Mouse (Mus musculus) G1E-ER4 (cell line): ENCODE results near the gene Baz2b. TPM values are rescaled to one million over a fixed set of nuclear protein-coding genes. Genes with fewer than 3 reads are reported as not detected.

Source experiments
- GATA1 ChIP-seq: IDR thresholded peaks from one replicate; pipeline ENCODE4 v1.8.0; 2012; ENCODE audit warnings: low read length, inconsistent platforms
- polyA plus RNA-seq: library from polyadenylated mRNA; stranded (reverse); fragments of >175 nt; gene quantifications from 2 replicates; pipeline ENCODE4 v1.2.3, GENCODE M21; 2012

Baz2b gene
- polyA plus RNA-seq, 1 experiment, result 16.4 TPM

DNA sequence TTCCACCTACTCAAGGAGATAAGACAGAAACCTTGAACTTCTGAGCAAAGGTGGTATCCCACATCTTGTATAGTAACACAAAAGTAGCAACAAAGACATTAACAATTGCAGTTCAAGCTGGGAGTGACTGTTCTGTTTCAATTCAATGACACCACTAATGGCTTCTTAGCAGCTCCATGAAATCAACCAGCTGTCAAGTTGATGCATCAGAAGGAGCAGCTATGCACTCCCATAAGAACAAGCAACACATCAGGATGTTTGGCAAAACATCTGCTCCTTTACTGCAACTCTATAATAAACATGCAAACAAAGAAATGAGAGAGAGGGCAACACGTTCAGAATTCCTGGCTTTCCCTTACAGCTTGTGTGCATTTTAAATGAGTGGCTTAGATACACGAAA, 87.5 kb downstream of the Baz2b start:
- no peak for TF ChIP-seq GATA1

DNA sequence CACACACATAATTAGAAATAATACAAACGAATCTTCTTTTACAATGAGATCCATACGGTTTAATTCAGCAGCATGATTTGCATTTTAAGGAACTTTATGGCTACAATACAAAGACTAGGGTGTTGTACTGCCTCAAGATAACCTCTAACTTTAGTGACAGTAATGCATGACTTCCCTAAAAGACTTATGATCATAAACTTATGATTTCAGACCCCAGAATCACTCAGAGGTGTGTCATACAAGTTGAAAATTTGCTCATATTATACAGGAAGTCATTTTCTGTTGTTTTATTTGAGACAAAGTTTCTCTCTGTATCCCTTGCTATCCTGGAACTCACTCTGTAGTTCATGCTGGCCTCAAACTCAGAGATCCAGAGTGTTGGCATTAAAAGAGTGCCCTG, 89.0 kb downstream of the Baz2b start:
- TF ChIP-seq GATA1, result no peak

DNA sequence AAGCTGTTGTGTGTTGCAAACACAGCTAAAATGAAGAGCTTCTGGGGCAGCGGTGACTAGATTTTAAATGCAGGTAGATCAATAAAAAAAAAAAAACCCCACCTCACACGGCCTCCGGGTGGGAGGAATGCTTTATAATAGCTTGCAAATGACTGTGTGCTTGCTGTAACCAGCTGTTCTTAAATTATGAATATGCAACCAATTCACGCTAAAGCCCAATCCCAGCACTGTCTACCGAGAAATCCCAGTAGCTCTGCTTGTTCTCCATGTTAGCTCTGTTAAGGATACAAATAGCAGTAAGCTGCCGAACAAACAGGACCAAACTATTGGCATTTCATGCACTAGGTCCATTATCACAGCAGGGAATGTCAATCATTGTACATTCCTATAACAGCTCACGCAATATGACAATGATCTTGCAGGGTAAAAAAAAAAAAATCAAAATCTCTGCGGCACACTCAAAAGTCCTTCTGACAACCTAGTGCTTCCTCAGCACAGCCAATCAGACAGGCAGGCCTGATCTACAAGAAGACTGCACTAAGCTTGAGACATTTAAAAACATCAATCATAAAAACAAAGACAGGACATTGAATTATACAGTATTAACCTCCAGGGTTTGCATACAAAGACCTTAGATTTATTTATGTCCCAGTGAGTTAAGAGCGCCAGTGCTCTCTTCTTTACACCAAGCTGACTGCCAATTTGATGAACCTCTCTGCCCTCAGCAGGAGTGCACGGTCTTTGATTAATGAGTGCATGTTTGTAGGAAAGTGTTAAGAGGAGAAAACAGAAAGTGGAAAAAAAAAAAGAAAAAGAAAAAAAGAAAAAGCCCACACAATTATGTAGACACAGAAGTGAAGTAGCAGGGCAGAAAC, 90.7 kb downstream of the Baz2b start:
- no peak for TF ChIP-seq GATA1

DNA sequence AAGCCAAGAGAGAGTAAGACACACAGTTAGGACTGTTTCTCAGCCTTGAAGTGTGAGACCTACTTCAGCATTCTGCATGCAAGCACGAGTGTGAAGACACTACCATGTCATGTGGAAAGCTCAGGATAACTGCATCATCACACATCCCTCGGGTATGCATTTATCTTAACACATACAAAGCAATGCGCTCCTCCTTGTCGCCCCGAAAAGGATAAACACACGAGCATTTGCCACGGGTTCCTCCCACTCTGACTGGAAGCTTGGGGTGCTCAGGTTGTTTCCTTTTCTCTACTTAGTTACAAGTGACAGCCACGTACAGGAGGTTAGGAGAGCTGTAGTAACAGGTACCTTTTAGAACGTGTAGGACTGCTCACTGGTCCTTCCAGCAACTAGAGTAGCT, 91.8 kb downstream of the Baz2b start:
- TF ChIP-seq GATA1, result no peak

DNA sequence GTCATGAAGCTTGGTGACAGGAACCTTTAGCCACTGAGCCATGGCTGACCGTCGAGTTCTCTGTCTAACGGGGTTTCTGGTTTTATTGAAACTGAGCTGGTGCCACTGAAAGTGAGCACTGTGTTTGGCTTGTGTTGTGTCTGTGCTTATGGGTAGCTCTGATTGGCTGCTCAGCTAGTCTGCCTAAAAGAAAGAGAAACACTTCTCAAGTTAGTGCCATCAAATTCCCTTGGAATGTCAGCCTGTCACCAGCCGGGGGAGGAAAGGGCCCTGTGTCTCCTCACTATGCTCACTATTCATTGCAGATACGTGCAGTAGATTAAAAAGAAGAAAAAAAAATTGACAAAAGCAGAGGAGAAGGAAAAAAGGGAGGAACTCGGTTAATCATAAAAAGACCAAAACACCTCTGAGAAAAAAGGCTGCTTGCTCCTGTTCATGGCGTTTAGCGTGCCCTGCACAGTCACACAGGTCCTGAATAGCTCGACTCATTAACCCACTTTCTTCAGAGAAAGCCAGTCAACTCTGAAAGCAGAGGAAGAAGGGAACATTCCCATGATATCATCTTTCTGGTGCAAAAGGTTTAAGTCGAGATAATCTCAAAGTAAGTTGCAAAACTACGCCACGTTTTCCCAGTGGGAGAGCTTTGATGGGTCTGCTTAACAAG, 93.6 kb downstream of the Baz2b start:
- TF ChIP-seq GATA1, result no peak

DNA sequence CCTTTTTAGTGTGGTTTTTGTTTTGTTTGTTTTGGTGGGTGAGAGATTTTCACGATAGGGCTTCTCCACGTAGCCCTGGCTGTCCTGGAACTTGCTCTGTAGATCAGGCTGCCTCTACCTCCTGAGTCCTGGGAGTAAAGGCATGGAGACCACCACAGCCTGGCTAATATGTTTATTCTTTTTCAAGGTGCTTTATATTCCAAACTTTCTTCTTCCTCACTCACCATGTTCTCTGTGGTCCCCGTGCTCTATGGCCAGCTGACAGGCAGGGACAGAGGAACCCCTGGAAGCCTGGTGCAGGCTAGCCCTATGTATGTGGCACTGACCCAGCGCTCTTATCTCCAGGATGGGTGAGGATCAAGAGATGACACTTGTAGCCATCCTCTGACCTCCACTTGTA, 94.7 kb downstream of the Baz2b start:
- TF ChIP-seq GATA1, result no peak

DNA sequence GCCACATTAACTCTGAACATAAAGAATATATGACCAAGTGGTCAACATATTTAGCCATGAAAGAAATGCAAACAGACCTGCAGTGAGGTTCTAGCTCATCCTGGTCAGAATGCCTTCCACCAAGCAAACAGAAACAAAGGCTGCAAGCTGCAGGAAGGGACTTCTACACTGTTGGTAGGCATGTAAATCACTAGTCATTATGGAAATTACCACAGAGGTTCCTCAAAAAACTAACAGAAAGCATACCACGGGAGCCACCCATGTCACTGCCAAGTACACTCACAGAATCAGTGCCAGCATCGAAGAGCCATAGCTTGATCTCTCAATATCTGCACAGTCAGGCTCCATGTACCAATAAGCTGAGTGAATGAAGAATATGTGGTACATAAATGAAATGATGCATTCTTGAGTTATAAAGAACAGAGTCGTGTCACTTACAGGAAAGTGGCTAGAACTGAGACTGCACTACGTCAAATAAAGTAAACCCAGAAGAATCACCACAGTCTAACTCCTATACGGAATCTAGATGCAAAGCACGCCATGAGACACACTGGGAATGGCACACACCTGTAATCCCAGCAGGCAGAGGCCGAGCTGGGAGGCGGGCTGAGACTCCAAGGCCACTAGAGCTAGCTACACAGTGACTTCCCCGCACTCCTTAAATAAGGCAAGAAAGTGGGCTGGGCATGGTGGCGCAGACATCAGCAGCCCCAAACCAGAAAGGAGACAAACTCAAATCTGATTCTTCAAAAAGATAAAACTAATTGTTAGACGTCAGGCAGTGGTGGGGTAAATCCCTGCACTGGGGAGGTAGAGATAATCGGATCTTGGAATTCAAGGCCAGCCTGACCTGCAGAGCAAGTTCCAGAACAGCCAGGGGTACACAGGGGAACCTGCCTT, 95.7 kb downstream of the Baz2b start:
- no peak for TF ChIP-seq GATA1

DNA sequence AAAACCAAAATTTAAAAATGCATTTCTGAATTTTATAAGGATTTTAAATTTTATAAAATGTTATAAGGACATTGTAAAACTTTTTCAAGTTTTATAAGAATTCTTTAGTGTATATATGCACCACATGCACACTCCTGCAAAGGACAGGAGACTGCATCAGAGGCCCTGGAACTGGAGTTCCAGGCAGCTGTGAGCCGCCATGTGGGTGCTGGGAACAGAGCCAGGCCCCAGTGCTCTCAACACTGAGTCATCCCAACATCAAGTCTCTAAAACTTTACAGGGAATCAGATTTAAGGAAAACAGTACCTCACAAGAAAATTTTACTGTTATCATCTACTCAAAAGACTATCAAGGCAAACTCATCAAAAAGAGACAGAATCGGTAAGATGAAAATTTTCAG, 97.5 kb downstream of the Baz2b start:
- TF ChIP-seq GATA1, result no peak

DNA sequence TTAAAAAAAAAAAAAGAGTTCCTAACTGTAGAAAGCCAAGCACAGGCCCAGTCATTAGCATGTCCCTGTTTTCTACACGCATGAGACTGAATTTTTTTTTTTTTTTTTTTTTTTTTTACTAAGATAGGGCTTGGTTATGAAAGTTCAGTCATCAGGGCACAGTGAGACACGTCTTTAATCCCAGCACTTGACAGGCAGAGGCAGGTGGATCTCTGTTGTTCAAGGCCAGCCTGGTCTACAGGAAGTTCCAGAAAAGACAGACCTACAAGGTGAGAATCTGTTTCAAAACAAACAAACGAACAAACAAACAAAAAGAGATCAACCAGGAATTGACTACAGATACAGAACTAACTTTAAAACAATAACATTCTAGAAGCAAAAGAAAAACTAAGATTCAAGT, 100.6 kb downstream of the Baz2b start:
- no peak for TF ChIP-seq GATA1

DNA sequence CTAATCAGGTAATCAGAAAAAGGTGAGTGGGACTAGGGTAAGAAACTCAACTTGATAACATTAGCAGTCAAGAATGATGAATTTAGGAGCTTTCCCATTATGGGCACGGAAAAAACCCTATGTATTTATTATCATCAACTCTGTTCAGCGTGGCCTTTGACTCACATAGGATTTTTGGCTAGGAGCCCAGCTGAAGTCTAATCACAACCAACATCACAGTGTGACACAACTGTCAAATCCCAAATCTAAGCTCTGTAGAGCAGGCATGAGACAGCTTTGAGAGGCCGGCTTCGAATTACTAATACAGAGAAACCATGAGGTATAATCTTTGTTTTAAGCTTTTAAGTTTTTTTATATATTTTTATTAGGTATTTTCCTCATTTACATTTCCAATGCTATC, 113.0 kb downstream of the Baz2b start:
- no peak for TF ChIP-seq GATA1

DNA sequence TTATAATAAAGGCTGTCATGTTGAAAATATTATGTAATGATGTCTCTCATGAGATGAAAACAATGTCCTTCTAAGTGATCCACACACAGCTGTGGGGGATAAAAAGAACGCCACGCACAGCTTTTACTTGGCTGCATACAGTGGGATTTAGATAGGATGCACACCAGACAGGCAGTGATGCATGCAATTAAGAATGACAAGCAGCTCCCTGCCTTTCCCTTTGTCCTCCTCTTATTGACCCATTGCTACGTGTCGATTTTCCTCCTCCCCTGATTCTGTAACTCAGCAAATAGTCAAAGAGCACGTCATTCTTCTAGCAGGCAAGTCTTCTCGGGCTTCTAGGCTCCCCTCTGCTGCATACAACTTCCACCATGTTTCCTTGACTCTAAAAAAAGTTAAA, 119.4 kb downstream of the Baz2b start:
- no peak for TF ChIP-seq GATA1

DNA sequence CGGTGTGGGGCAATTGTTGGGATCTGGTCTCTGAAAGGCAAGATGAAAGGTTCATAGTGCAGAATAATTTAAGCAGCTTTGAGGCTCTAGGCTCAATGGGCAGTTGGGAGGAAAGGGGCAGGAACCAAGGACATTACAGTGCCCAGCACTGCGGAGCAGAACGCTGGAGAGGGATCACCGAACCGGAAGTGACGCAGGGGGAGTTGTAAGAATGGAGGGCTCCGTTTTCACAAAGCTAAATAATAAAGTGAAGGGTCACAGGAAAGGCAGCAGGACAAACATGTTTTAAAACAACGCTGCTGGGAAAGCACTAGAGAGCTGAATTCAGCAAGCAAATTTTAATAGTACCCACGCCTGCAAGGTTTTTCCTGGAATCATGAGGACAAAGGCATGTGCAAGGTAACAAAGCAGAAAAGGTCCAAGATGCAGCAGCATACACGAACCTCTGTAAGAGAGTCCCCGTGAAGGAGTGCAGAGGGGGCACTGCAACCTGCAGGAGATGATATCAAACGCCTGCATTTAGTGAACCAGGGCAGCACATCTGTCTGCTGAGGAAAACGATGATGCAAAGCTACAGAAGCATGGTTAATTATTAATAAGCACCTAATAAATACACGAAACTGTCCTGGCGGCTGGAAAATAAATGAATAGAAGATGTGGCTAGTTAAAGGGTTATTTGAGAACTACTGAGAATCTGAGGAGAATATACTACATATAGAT, 120.0 kb downstream of the Baz2b start:
- no peak for TF ChIP-seq GATA1

DNA sequence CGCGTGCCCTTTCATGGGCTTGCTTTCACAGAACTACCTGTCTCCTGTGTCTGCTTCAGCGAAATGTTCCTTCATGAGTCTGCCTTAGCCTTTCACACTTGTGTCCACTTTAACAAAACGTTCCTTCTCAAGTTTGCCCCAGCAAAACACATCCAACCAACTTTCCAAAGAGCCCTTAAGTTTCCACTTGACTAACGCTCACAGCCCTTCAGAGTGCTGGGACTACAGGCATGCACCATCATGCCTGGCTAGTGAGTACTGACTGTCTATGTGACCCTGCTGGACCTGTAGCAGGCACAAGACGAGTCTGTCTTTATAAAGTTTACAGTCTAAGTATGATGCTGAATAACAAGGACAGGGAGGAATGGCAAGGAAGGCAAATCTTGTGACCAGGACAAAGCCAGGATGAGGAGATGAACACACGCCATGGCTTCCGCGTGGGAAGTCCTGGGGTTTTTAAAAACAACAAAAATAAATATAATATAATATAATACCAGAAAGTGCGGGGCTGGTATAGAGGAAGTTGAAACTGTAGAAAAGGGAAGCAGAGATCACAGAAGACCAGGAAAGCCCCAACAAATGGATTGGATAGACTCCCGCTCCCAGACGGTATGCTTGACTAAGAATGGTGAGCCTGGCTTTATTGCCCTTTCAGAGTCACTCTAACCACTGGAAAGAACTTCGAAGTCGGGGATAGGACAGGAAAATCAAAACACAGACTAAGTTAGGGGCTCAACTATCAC, 120.7 kb downstream of the Baz2b start:
- no peak for TF ChIP-seq GATA1

DNA sequence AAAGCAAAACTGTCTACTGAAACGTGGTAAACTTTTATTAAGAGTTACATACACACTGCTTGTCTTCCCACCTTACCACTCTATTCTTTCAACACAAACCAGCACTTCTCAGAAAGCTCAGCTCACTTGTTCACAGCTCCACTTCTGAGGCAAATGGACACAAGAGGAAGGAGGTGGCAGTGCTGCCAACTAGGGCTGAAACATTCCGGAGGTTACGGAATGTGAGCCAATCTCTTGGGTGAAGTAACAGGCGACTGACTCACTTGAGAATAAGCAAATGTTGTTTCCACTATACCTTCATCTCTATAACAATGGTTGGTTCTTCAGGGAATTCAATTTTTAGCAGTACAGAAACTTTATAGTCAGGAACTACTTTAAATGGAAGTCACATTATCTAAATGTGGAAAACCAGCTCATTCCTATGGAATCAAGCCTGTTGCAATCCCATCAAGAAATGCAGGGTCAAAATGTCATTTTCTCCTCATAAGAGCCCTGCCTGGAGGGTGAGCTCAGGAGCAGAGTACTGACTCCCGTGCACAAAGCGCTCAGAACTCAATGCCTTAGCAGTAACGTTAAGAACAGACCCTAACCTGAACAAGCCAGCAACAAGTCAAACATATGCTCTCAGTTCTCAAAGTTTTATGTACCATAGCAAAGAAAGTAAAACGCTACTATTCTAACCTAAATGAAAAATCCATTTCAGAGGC, 123.3 kb downstream of the Baz2b start:
- no peak for TF ChIP-seq GATA1
